Mouse (Mus musculus) inflammation-experienced regulatory T-cells (primary cell): ENCODE measurements around the gene Rasal1. TPM values are rescaled to one million over a fixed set of nuclear protein-coding genes. Genes with fewer than 3 reads are reported as not detected.

Source experiments
- polyA plus RNA-seq, 2 experiments: library from polyadenylated mRNA; unstranded; fragments of 100-300 nt; shearing (Covaris generic); gene quantifications; one replicate each; pipeline ENCODE4 v1.2.1; 2017

The Rasal1 gene
- 10 to 100 TPM; 11.8 to 13.8 TPM for polyA plus RNA-seq

DNA sequence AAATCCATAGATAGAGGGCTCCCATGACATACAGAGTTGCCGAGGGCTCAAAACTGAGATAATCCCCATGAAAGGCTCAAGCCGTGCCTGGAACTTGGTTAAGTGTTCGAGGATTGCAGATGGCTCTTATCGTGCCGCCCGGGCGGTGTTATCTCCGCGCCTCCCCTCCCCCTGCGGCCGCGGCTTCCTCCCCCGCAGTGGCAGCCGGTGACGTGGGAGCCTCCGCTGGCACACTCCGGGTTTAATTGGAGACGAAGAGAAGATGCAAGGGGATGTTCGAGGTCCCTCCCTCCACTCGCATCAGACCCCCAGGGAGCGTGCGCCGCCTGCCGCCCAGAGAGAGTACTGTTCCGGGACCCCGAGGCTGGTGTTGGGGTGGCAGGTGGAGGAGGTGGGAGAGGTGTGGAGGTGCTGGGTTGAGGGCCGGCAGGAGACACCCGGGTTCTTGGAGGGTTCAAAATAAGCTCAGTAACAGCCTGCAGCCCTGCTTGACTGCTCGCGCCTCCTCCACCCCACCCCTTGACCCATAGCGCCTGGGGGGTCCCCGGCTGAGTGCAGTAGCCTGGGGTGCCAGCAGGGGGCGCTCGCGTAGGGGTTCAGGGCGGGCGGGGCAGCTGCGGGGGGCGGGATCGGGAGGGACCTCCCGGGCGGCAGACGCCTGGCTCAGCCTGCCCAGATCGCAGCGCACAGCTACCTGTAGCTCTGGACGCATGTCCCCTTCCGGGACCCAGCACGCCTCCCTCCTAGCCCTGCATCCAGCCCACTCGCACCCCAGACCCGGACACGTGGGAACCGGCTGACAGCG is at the start of gene Rasal1:
Rasal1 (plus strand) TSS at position 244 of the 805 bp plus-strand sequence.

DNA sequence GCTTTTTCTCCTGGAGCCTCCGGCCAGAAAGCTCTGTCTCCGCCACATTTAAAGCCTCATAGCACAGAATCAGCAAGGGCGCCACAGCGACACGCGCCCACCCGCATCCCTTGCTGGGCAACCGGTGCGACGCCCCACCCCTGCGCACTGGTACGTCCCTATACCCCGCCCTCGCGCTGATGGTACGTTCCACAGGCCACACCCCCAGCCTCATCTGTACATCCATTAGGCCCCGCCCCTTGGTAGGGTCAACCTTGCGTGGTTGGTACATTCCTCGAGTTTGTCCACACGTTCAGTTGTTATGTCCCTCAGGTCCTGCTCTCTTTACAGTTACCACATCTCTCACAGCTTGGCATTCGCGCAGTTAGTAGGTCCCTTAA is 36.2 kb upstream of the Rasal1 start, which contains the start of the genes Rita1 and Ddx54:
Rita1 (minus strand) TSS at position 148 of the 380 bp plus-strand sequence.
Ddx54 (plus strand) TSS at position 298 of the 380 bp plus-strand sequence.

DNA sequence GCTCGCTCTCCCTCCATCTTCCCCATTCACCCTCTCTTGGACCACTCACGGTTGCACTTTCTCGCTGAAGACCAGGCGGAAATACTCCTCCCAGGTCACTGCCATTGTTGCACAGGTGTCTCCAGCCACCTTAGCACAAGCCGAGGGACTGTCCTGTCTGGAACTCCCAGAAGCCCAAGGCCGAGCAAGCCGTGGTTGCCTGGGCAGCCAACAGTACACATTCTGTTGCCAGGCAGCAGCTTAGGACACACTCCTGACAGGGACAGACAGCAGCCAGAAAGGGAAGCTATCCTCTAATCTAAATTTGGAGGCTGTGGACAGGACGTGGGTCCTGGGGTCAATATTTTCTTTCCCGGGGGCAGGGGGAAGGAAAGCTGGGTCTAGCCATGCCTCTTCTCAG is 14.5 kb upstream of the Rasal1 start, which contains the start of gene Cfap73:
Cfap73 (minus strand) TSS at position 105 of the 400 bp plus-strand sequence.

DNA sequence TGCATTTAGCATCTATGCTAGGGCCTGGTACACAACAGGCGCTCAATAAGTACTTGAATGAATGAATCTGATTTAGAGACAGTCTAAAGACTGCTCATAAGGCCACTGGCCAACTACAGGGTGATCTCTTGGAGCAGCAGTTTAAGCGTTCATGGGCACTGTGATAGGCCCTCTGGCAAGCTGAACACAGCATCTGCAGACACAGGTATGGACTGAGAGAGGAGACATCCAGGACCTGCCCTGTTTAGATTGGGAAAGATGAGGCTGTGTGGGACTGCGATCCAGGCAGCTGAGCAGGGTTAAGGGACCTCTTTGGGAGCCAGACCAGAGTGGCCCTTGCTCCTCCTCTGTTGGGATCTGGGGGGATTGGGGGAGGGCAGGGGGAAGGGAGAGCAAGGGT is 63.2 kb downstream of the Rasal1 start, which contains the start of gene Dtx1:
Dtx1 (minus strand) TSS at position 101 of the 400 bp plus-strand sequence.

Other genes starting within 250 kb of the Rasal1 start
- 1 to 10 TPM in 1 of 2 experiments, under 1 TPM in 1; 0.30 to 1.4 TPM for gene Lhx5, start 217.1 kb upstream of the Rasal1 start, polyA plus RNA-seq
- not detected for gene Sdsl, start 176.0 kb upstream of the Rasal1 start, polyA plus RNA-seq
- under 1 TPM in 1 of 2 experiments, not detected in 1; 0.93 TPM for gene Sds, start 172.3 kb upstream of the Rasal1 start, polyA plus RNA-seq
- 10 to 100 TPM; 36.8 to 42.6 TPM for gene Plbd2, start 145.2 kb upstream of the Rasal1 start, polyA plus RNA-seq
- 10 to 100 TPM; 11.6 to 16.9 TPM for gene Slc8b1, start 137.6 kb upstream of the Rasal1 start, polyA plus RNA-seq
- 10 to 100 TPM; 15.0 to 20.0 TPM for gene Tpcn1, start 60.1 kb upstream of the Rasal1 start, polyA plus RNA-seq
- gene Iqcd, start 59.8 kb upstream of the Rasal1 start, polyA plus RNA-seq: under 1 TPM; 0.24 to 0.89 TPM
- gene Rita1, start 36.2 kb upstream of the Rasal1 start, polyA plus RNA-seq: 1 to 10 TPM; 4.3 to 5.4 TPM
- gene Ddx54, start 36.1 kb upstream of the Rasal1 start, polyA plus RNA-seq: 10 to 100 TPM; 61.0 to 81.8 TPM
- under 1 TPM in 1 of 2 experiments, not detected in 1; 0.51 TPM for gene Cfap73, start 14.6 kb upstream of the Rasal1 start, polyA plus RNA-seq
- 100 to 1,000 TPM; 178 to 347 TPM for gene Dtx1, start 63.1 kb downstream of the Rasal1 start, polyA plus RNA-seq
- 1 to 10 TPM; 1.3 to 3.1 TPM for gene Oas2, start 101.0 kb downstream of the Rasal1 start, polyA plus RNA-seq
- gene Oas3, start 128.8 kb downstream of the Rasal1 start, polyA plus RNA-seq: 10 to 100 TPM; 10.6 to 13.7 TPM
- under 1 TPM in 1 of 2 experiments, not detected in 1; 0.40 TPM for gene Oas1e, start 146.7 kb downstream of the Rasal1 start, polyA plus RNA-seq
- 10 to 100 TPM; 13.8 to 14.6 TPM for gene Oas1c, start 163.7 kb downstream of the Rasal1 start, polyA plus RNA-seq
- not detected for gene Oas1f, start 198.6 kb downstream of the Rasal1 start, polyA plus RNA-seq
- gene Oas1h, start 212.6 kb downstream of the Rasal1 start, polyA plus RNA-seq: under 1 TPM; 0.10 to 0.31 TPM
- 1 to 10 TPM in 1 of 2 experiments, under 1 TPM in 1; 0.71 to 1.7 TPM for gene Oas1g, start 238.8 kb downstream of the Rasal1 start, polyA plus RNA-seq